Mouse (Mus musculus) hindlimb bud, embryonic 11.5 days (tissue): ENCODE measurements around the gene Cacna1d.

Experiments used
- DNase-seq: peaks from one replicate; pipeline ENCODE4 v3.0.0-alpha.2; 2012; ENCODE audit warnings: low read depth, low spot score; ENCODE audit errors: extremely low spot score

Cacna1d gene

GRCm38 (mm10) chr14:30340140-30340539, 151.1 kb downstream of the Cacna1d start:
- no peak for DNase-seq

DNA sequence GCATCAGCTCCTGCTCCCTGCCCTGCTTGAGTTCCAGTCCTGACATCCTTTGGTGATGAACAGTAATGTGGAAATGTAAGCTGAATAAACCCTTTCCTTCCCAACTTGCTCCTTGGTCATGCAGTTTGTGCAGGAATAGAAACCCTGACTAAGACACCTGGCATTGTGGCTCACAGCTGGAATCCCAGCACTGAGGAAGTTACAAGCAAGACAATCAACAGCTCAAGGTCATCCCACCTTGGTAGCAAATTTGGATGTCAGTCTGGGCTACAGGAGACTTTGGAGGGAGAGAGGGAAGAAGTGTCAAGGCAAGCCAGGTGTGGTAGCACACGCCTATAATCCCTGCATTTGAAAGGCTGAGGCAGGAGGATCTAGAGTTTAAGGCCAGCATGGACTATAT, 159.4 kb downstream of the Cacna1d start:
- no peak for DNase-seq

GRCm38 (mm10) chr14:30330416-30331181, 160.7 kb downstream of the Cacna1d start:
- no peak for DNase-seq

GRCm38 (mm10) chr14:30329109-30329508, 162.1 kb downstream of the Cacna1d start:
- DNase-seq, result no peak

GRCm38 (mm10) chr14:30327452-30327851, 163.8 kb downstream of the Cacna1d start:
- no peak for DNase-seq

- DNase-seq, result no peak
Measured at GRCm38 (mm10) chr14:30327051-30327450, 164.2 kb downstream of the Cacna1d start.

DNA sequence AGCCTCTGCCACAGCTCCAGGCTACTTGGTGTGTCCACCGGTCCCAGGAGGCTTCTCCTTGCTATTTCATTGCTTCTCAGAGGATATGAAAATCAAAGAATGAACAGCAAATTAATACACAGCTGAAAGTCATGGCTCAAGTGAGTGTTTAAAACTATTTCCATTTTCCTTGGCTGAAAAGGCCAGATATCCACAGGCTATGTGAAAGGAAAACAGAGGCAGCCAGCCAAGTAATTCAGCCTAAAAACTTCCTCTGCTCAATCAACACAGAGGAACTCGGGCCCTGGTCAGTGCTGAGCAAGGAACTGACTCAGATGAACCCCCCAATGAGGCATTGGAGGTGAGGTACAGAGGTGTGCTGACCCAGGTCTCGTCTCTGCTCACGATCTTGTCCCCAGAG, 165.0 kb downstream of the Cacna1d start:
- DNase-seq, result no peak

GRCm38 (mm10) chr14:30324994-30325393, 166.3 kb downstream of the Cacna1d start:
- DNase-seq, result no peak

DNA sequence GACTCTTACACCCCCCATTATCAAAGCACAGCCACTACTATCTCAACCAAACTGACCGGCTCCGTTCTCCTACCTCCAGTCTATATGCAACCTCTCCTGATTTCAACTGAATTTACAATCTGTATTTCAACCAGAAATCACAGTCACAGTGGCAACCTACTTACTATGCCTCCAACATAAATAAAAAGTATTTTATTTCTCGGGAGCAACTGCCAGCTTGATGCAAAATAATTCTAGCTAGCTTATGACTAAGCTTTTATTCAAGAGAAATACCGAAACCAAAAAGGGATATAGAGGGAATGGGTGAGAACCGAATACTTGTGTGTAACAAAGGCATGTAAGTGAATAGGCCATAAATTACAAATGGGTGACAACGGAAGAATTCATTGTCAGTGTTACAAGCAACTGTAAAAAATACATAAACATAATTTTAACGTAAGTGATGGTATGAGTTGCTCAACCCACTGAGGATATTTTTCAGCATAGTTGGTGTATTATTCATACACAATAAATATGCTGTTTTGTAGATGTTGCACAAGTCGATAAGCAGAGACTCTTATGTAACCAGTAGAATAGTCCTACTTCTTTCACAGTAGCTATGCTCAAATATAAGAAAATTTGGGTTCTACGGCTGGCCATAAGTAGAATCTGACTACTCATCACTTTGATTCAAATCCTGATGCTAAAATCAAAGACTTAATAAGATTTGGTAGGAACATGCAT, 172.4 kb downstream of the Cacna1d start:
- DNase-seq, result no peak

DNA sequence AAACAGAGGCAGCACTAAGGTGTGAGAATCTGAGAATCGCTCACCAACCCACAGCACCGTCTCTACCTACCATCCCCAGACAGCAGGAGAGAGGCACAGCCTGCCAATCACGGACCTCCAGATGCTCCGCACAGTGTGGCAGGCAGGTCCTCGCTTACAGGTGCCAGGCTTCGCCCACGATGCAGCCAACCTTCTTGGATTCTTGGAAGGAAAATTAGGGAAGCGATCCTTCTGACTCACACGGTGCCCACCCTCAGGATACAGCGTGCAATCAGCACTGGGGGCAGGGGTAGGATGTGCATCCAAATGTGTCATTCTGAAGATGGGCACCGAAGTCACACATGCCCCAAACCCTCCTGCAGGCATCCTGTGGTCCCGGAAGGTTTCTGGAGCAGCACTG, 173.0 kb downstream of the Cacna1d start:
- DNase-seq, result no peak

DNA sequence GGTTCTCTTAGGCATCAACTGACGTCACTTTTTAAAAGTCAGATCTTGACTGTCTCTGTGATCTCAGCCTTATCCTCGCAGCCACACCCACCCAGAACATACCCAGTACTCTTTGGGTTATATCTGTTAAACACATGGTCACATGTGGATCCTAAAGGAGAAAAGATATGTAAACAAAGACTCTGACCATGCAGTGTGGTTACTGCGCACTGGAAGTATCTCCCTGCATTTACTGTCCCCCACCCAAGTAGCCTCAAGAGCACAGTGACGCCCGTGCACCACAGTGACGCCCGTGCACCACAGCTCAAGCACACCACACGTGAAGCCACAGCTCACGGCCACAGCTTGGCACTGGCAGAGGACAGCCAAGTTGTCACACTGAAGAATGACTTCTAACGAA, 173.6 kb downstream of the Cacna1d start:
- no peak for DNase-seq

- no peak for DNase-seq
Measured at GRCm38 (mm10) chr14:30311206-30311889, 179.9 kb downstream of the Cacna1d start.

GRCm38 (mm10) chr14:30310236-30310635, 181.0 kb downstream of the Cacna1d start:
- no peak for DNase-seq

GRCm38 (mm10) chr14:30306221-30306620, 185.0 kb downstream of the Cacna1d start:
- DNase-seq, result no peak

GRCm38 (mm10) chr14:30299946-30300345, 191.3 kb downstream of the Cacna1d start:
- no peak for DNase-seq

GRCm38 (mm10) chr14:30297492-30297891, 193.8 kb downstream of the Cacna1d start:
- no peak for DNase-seq

- DNase-seq, result no peak
Measured at GRCm38 (mm10) chr14:30292135-30292463, 199.2 kb downstream of the Cacna1d start.

GRCm38 (mm10) chr14:30291389-30292134, 199.7 kb downstream of the Cacna1d start:
- no peak for DNase-seq

DNA sequence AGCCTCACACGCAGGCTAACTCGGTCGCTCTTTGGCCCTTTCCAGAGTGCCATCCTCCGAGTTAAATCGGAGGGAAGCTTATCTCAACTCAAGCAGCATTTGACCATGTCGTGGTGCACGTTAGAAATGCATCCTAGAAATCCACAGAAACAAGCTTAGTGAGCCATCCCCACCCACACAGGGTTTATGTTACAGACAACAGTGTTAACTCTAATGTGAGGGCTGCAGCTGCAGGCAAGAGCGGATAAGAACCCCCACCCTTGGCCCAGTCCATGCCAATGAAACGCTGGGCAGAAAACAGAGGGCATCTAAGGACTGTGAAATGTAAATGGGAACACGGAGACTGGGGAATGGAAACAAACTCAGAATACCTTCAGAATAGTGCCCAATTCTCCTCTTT, 206.8 kb downstream of the Cacna1d start:
- DNase-seq, result no peak

DNA sequence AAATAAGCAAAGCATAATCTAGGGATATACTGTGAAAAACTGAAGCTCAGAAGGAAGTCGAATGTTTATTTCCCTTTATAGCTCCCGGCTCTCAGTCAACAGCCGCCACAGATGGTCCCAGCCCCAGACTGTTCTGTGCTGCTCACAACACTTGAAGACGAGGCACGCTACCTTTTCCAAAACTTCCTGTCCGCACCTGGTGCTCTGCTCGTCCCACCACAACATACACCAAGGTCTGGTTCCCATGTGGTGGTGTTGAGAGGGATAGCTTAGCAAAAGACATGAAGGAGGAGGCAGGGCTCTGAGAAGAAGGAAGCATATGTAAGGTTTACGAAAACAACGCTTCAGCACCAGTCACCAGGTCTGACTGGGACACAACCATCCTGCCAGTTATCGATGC, 207.2 kb downstream of the Cacna1d start:
- DNase-seq, result no peak

DNA sequence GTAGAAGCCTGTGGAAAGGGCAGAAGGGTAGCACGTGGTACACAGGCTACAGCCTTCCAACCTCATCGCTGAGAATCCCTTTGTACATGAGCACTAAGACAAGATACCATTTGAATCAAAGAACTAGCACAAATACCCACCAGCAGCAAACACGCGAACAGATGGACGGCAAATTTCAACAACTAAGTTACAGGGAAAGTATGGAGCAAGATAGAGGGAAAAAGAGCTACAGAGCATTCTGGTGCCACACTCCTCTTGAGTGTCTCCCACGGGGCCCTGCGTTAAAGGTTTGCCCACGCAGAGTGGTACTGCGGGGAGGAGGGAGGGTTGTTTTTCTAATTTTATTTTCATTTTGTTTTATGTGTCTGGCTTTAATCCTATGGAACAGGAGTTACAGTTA, 215.7 kb downstream of the Cacna1d start:
- DNase-seq, result no peak
